Mouse (Mus musculus): ENCODE results near the gene Gcdh.

DNA sequence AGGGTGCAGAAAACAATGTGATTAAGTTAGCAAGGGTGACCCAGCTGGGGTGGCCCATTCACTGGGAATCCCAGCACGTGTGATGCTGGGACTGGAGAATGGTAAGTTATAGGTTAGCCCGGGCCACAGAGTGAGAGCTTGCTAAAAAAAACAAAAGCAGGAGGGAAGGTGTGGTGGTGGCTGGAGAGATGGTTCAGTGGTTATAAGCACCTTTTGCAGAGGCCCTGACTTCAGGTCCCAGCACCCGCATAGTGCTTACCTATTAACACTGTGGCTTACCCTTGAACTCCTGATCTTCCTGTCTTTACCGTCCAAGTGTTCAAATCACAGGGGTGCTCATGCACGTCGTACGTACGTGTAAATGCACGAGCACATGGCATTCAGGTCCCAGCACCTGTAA, 13.3 kb upstream of the Gcdh start:
- no peak for TF ChIP-seq GATA1 (IDR thresholded peaks at IDR 0.05; ENCODE audit: borderline replicate concordance, low read length)
- TF ChIP-seq FLI1 (IDR thresholded peaks at IDR 0.05; ENCODE audit: low read length), result no peak

Data from megakaryocyte, embryonic 14.5 days (primary cell).